Mouse (Mus musculus) right cerebral cortex, postnatal 25 days (tissue): ENCODE data around the gene Gm9112.
A peak's percentile ranks its signal among the peaks of the same experiment; 100 is the strongest.
"Not testable (repeated sequence)": the region's sequence is repeated elsewhere in the genome, so short reads cannot be mapped to it uniquely, and the experiment has no call there.

Source experiments
- DNase-seq: peaks from one replicate; pipeline ENCODE4 v3.0.0; 2022

The Gm9112 gene

GRCm38 (mm10) chrX:102707535-102707934 is at the start of gene Gm9112, which contains the start of gene Dmrtc1b:
Gm9112 (minus strand) TSS chrX:102707635.
Dmrtc1b (plus strand) TSS chrX:102707865.
- not testable (repeated sequence) for DNase-seq

GRCm38 (mm10) chrX:102724226-102724625 is 16.8 kb upstream of the Gm9112 start:
- DNase-seq, result not testable (repeated sequence)

- DNase-seq, result not testable (repeated sequence)
Measured at GRCm38 (mm10) chrX:102700636-102701035, 6.8 kb downstream of the Gm9112 start.

GRCm38 (mm10) chrX:102689252-102689651 is 18.2 kb downstream of the Gm9112 start:
- DNase-seq, result peak; percentile 7

- not testable (repeated sequence) for DNase-seq
Measured at GRCm38 (mm10) chrX:102686872-102687271, 20.6 kb downstream of the Gm9112 start, which contains the start of gene Gm3880. Gm3880 (minus strand) TSS chrX:102686972.

- DNase-seq, result not testable (repeated sequence)
Measured at GRCm38 (mm10) chrX:102684706-102685105, 22.7 kb downstream of the Gm9112 start.

GRCm38 (mm10) chrX:102666641-102667040 is 40.8 kb downstream of the Gm9112 start:
- no peak for DNase-seq

GRCm38 (mm10) chrX:102660712-102661111 is 46.7 kb downstream of the Gm9112 start:
- DNase-seq, result no peak
